Mouse (Mus musculus): ENCODE data around the gene Gpr142. TPM values are rescaled to one million over a fixed set of nuclear protein-coding genes. Genes with fewer than 3 reads are reported as not detected.

Gpr142 gene
- 0.19 TPM in 1 of 2 replicates, not detected in the other for polyA plus RNA-seq (2014; fragmentation: Nextera tagmentation; extraction: Ambion mirVana)

DNA sequence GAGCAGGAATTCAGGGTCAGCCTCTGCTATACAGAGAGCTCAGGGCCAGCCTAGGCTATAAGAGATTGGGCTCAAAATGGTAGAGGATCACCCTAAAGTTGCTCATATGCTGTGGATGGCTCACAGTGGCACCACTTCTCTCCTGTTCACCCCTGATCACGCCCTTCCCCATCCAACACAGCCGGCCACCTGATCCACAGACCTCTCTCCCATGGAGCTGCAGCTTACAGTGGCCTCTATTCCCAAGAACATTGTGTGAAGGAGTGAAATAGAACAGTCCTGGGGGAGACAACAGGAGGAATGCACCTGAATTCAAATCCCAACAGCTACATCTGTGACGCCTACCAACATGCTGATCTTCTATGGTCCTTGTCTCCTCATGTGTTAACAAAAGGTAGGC is at the start of gene Gpr142:
Gene Gpr142, plus strand, starts transcription at position 301 of the 400 bp plus-strand sequence.
- no peak within 1 kb of the TSS for H3K4me3 ChIP-seq (ENCODE audit: low read length)
- peaks cover 5% of the 10 kb centered on the region; the same call in 1 of the 2 replicates for H3K27me3 ChIP-seq (ENCODE audit: control insufficient read depth, insufficient read depth, low read length)
- H3K9me3 ChIP-seq (ENCODE audit: control insufficient read depth, low read length): no peaks in the 10 kb centered on the region
- 96% methylated on average over 3 of the region's 3 CpGs for WGBS
- no peak within 1 kb of the TSS for H3K27ac ChIP-seq (ENCODE audit: low read depth, low read length)
- no peak within 1 kb of the TSS for H3K4me2 ChIP-seq (replicated peaks; ENCODE audit: low read depth, low read length)
- H3K4me1 ChIP-seq (ENCODE audit: control insufficient read depth, insufficient read depth, low read length): peaks cover 26% of the 10 kb centered on the region
- no peak within 1 kb of the TSS for H3K9ac ChIP-seq (ENCODE audit: low read depth, low read length)
- H3K36me3 ChIP-seq (ENCODE audit: control insufficient read depth, insufficient read depth, low read length): no peaks in the 10 kb centered on the region
- ATAC-seq (ENCODE audit: low FRiP score, low TSS enrichment): no peak

DNA sequence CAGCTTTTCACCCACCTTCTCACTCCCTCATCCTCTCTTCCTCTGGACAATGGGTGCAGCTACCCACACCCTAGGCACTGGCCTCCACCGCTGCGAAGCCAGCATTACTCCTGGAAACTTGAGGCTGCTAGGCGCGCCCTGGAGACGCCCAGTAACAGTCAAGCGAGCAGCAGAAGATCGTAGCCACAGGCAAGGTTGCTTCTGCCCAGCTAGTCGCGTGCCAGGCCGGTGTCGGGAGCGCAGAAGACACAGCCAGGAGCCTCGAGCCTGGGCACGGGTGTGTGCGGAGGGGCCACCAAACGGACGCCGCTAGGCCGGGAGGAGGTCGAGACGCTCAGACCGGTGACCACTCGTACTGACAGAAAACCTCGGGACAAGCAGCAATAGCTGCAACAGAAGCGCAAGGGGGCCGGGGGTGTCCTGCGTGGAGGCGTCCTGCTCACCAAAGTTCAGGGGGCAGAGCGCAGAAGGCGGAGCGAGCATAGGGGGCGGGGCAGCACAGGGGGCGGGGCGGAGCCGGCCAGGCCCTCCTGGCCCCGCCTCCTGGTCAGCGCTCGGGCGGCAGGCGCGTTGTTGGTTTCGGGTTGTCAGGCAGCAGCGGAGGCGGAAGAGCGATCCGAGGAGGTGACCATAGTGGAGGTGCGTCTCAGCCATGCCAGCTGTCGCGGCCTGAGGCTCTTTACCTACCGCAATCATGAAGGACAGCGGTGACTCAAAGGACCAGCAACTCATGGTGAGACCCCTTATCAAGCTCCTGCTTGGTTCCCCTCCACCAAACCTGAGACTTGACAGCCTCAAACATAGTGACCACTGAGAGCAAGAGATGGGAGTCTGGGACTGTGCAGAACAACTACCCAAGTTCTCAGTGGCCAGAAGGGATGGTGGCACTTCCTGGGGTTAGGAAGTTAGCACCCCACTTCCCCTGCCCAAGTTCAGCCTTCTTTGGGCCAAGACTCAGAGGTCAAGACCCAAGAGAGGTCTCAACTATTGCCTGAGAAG is 33.6 kb upstream of the Gpr142 start, which contains the start of gene Kif19a:
Gene Kif19a, plus strand, starts transcription at position 569 of the 999 bp plus-strand sequence.
- Histone ChIP-seq H3K9me3 (ENCODE audit: control insufficient read depth, low read length) (no peaks in the 10 kb centered on the region), H3K4me1 (ENCODE audit: control insufficient read depth, insufficient read depth, low read length) (no peaks in the 10 kb centered on the region), H3K4me2 (replicated peaks; ENCODE audit: low read depth, low read length) (peak within 1 kb of the TSS; percentile 88), H3K9ac (ENCODE audit: low read depth, low read length) (peak within 1 kb of the TSS; percentile 32), H3K27ac (ENCODE audit: low read depth, low read length) (no peak within 1 kb of the TSS), H3K27me3 (ENCODE audit: control insufficient read depth, insufficient read depth, low read length) (peaks cover 10% of the 10 kb centered on the region), H3K36me3 (ENCODE audit: control insufficient read depth, insufficient read depth, low read length) (no peaks in the 10 kb centered on the region), H3K4me3 (ENCODE audit: low read length) (peak within 1 kb of the TSS; percentile 52)
- 2% methylated on average over 50 of the region's 51 CpGs for WGBS
- peak; percentile 79 for ATAC-seq (ENCODE audit: low FRiP score, low TSS enrichment)

DNA sequence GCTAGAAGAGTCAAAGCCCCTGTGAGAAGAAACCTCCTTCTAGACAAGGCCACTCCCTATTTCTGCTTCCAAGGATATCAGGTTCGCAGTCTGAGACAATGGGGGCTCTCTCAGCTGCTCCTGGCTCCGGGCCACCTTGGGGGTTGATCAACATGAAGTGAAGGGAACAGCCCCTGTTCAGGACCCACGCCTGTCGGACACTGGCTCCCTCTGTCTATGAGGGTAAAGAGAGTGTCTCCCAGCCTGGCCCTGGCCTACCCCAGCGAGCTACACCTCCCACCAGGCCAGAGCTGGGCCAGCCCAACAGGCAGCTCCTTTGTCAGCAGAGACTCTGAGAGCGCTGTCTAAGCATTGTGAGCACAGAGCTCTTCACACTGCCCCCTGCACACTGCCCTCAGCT is 28.8 kb upstream of the Gpr142 start:
- no peaks in the 10 kb centered on the region for H3K4me1 ChIP-seq (ENCODE audit: control insufficient read depth, insufficient read depth, low read length)
- WGBS: 64% methylated on average over 6 of the region's 6 CpGs
- no peak overlapping the region for H3K4me3 ChIP-seq (ENCODE audit: low read length)
- H3K27me3 ChIP-seq (ENCODE audit: control insufficient read depth, insufficient read depth, low read length): peaks cover 10% of the 10 kb centered on the region
- no peaks in the 10 kb centered on the region for H3K9me3 ChIP-seq (ENCODE audit: control insufficient read depth, low read length)
- no peaks in the 10 kb centered on the region for H3K36me3 ChIP-seq (ENCODE audit: control insufficient read depth, insufficient read depth, low read length)
- H3K27ac ChIP-seq (ENCODE audit: low read depth, low read length): no peak overlapping the region
- no peak overlapping the region for H3K4me2 ChIP-seq (replicated peaks; ENCODE audit: low read depth, low read length)
- no peak overlapping the region for H3K9ac ChIP-seq (ENCODE audit: low read depth, low read length)
- ATAC-seq (ENCODE audit: low FRiP score, low TSS enrichment): no peak

DNA sequence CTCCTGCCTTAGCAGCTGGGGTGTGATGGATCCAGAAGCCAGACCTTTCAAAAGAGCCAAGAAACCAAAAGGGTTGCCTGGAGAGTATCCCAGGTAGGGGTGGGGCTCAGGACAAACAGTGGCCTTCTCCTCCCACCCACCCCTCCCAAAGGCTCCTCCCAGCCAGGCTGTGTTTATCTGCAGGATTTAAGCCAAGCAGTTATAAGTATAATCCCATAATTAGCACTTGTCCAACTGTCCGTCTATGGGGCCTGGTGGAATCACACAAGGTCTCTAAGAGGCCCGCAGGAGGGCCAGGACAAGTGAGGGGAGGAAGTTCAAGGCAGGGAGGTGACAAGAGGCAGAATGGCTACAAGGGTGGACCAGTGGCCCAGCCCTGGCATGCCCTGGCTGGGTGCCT is 26.8 kb upstream of the Gpr142 start:
- no peak overlapping the region for H3K4me3 ChIP-seq (ENCODE audit: low read length)
- 75% methylated on average over 2 of the region's 2 CpGs for WGBS
- no peak for ATAC-seq (ENCODE audit: low FRiP score, low TSS enrichment)
- no peaks in the 10 kb centered on the region for H3K36me3 ChIP-seq (ENCODE audit: control insufficient read depth, insufficient read depth, low read length)
- no peak overlapping the region for H3K4me2 ChIP-seq (replicated peaks; ENCODE audit: low read depth, low read length)
- no peaks in the 10 kb centered on the region for H3K4me1 ChIP-seq (ENCODE audit: control insufficient read depth, insufficient read depth, low read length)
- H3K27ac ChIP-seq (ENCODE audit: low read depth, low read length): no peak overlapping the region
- H3K9ac ChIP-seq (ENCODE audit: low read depth, low read length): no peak overlapping the region
- H3K27me3 ChIP-seq (ENCODE audit: control insufficient read depth, insufficient read depth, low read length): no peaks in the 10 kb centered on the region; the same call in 1 of the 2 replicates
- no peaks in the 10 kb centered on the region for H3K9me3 ChIP-seq (ENCODE audit: control insufficient read depth, low read length)

DNA sequence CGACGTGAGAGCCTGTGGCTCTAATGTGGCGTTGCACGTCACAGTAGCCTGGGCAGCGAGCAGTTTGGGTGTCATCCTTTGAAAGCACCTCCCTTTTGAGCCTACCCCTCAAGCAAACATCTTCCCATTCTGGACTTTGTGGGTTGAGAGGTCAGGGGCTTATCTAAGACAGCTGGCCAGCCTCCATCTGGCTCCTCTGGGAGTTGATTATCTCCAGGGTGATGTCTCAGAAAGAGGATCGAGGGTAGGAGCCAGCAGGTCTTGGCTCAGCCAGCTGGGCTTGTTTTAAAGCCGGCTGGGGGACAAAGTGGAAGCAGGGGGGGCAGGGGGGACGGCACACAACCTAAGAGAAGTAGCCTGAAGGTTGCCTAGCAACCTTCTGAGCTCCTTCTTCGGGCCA is 18.6 kb upstream of the Gpr142 start:
- H3K36me3 ChIP-seq (ENCODE audit: control insufficient read depth, insufficient read depth, low read length): no peaks in the 10 kb centered on the region
- H3K27me3 ChIP-seq (ENCODE audit: control insufficient read depth, insufficient read depth, low read length): peaks cover 6% of the 10 kb centered on the region; the same call in 1 of the 2 replicates
- no peak for ATAC-seq (ENCODE audit: low FRiP score, low TSS enrichment)
- H3K9me3 ChIP-seq (ENCODE audit: control insufficient read depth, low read length): no peaks in the 10 kb centered on the region
- no peak overlapping the region for H3K4me3 ChIP-seq (ENCODE audit: low read length)
- 50% methylated on average over 9 of the region's 9 CpGs for WGBS
- H3K27ac ChIP-seq (ENCODE audit: low read depth, low read length): no peak overlapping the region
- no peaks in the 10 kb centered on the region for H3K4me1 ChIP-seq (ENCODE audit: control insufficient read depth, insufficient read depth, low read length)
- H3K9ac ChIP-seq (ENCODE audit: low read depth, low read length): no peak overlapping the region
- no peak overlapping the region for H3K4me2 ChIP-seq (replicated peaks; ENCODE audit: low read depth, low read length)

DNA sequence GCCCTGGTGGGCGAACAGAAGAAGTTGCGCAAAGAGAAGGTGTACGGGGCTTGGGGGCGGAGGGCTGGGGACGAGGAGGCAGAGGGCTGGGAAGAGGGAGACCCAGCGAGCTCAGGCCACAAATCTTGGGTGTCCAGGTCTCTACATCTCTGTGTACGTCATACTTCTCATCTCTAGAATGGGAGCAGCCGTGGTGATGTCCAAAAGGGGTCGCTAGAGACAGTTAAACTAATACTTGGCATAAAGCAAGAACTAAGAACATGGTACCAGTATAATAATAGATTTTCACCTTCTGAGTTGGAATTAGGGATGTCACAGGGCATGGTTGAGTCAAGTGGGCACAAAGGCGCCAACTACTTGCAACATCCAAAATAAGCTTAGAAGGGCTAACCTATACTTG is 12.8 kb upstream of the Gpr142 start:
- peak overlapping the region; percentile 32 for H3K4me3 ChIP-seq (ENCODE audit: low read length)
- H3K4me2 ChIP-seq (replicated peaks; ENCODE audit: low read depth, low read length): peak overlapping the region; percentile 49
- H3K27ac ChIP-seq (ENCODE audit: low read depth, low read length): no peak overlapping the region
- H3K36me3 ChIP-seq (ENCODE audit: control insufficient read depth, insufficient read depth, low read length): no peaks in the 10 kb centered on the region
- no peak for ATAC-seq (ENCODE audit: low FRiP score, low TSS enrichment)
- peaks cover 6% of the 10 kb centered on the region; the same call in 1 of the 2 replicates for H3K4me1 ChIP-seq (ENCODE audit: control insufficient read depth, insufficient read depth, low read length)
- peaks cover 52% of the 10 kb centered on the region for H3K27me3 ChIP-seq (ENCODE audit: control insufficient read depth, insufficient read depth, low read length)
- H3K9me3 ChIP-seq (ENCODE audit: control insufficient read depth, low read length): no peaks in the 10 kb centered on the region
- H3K9ac ChIP-seq (ENCODE audit: low read depth, low read length): no peak overlapping the region
- WGBS: 49% methylated on average over 10 of the region's 10 CpGs

DNA sequence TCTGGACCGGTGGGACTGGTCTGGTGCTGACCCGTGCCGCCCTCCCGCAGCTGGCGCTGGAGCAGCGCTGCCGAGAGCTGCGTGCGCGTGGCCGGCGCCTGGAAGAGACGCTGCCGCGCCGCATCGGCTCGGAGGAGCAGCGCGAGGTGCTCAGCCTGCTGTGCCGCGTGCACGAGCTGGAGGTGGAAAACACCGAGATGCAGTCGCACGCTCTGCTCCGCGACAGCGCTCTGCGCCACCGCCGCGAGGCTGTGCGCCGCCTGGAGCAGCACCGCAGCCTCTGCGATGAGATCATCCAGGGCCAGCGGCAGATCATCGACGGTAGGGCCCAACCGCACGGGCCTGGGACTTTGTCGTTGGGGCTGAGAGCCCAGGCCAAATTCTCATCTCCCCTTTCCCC is 12.4 kb upstream of the Gpr142 start:
- Histone ChIP-seq H3K27ac (ENCODE audit: low read depth, low read length) (no peak overlapping the region), H3K4me3 (ENCODE audit: low read length) (peak overlapping the region; percentile 32), H3K9ac (ENCODE audit: low read depth, low read length) (peak overlapping the region; percentile 38; the same call in 1 of the 2 replicates), H3K9me3 (ENCODE audit: control insufficient read depth, low read length) (no peaks in the 10 kb centered on the region), H3K27me3 (ENCODE audit: control insufficient read depth, insufficient read depth, low read length) (peaks cover 56% of the 10 kb centered on the region), H3K36me3 (ENCODE audit: control insufficient read depth, insufficient read depth, low read length) (no peaks in the 10 kb centered on the region), H3K4me2 (replicated peaks; ENCODE audit: low read depth, low read length) (peak overlapping the region; percentile 49), H3K4me1 (ENCODE audit: control insufficient read depth, insufficient read depth, low read length) (peaks cover 7% of the 10 kb centered on the region)
- WGBS: 2% methylated on average over 43 of the region's 43 CpGs
- no peak for ATAC-seq (ENCODE audit: low FRiP score, low TSS enrichment)

DNA sequence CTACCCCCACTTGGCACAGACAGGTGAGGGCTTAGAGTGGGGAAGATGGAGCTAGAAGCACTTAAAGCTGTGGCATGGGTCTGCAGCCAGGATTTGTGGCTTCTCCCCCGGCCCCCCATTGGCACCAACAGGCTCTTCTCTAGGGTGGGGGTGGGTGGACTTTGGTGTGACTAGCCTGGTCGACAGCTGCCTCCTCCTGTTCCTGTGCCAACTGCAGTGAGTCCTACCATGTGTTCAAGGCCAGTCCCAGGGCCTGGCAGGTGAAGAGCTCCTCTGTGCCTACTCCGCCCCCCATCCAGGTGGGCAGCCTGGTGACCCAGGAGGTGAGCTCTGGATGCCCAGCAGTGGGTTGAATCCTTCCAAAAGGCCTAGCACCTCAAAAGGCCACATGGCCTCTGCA is 11.1 kb upstream of the Gpr142 start:
- no peak overlapping the region for H3K4me2 ChIP-seq (replicated peaks; ENCODE audit: low read depth, low read length)
- peaks cover 19% of the 10 kb centered on the region for H3K4me1 ChIP-seq (ENCODE audit: control insufficient read depth, insufficient read depth, low read length)
- H3K27ac ChIP-seq (ENCODE audit: low read depth, low read length): no peak overlapping the region
- H3K27me3 ChIP-seq (ENCODE audit: control insufficient read depth, insufficient read depth, low read length): peaks cover 66% of the 10 kb centered on the region
- no peak overlapping the region for H3K9ac ChIP-seq (ENCODE audit: low read depth, low read length)
- H3K9me3 ChIP-seq (ENCODE audit: control insufficient read depth, low read length): no peaks in the 10 kb centered on the region
- no peak for ATAC-seq (ENCODE audit: low FRiP score, low TSS enrichment)
- 84% methylated on average over 3 of the region's 3 CpGs for WGBS
- H3K36me3 ChIP-seq (ENCODE audit: control insufficient read depth, insufficient read depth, low read length): no peaks in the 10 kb centered on the region
- no peak overlapping the region for H3K4me3 ChIP-seq (ENCODE audit: low read length)
